Mouse (Mus musculus) neural tube, embryonic 11.5 days (tissue): ENCODE results near the gene Ccdc24. TPM values are rescaled to one million over a fixed set of nuclear protein-coding genes. Genes with fewer than 3 reads are reported as not detected.

Source experiments
- ATAC-seq: fragments of 200-750 bp; cut with Nextera tagmentation; 2 replicates; pipeline ENCODE4 v1.8.0; 2017; ENCODE audit warnings: moderate number of reproducible peaks, mild to moderate bottlenecking, moderate TSS enrichment, moderate library complexity; ENCODE audit not compliant: insufficient read depth, low FRiP score, low TSS enrichment
- DNase-seq: peaks from one replicate; pipeline ENCODE4 v3.0.0-alpha.2; 2015; ENCODE audit warnings: low spot score
- H3K27ac ChIP-seq: fragments of 300-500 bp; sonication (generic); 2 replicates; pipeline ENCODE4 v1.5.1; 2014; ENCODE audit warnings: low read depth, mild to moderate bottlenecking, low read length
- H3K27me3 ChIP-seq: fragments of 300-500 bp; sonication (generic); 2 replicates; pipeline ENCODE4 v1.6.1; 2014; ENCODE audit warnings: mild to moderate bottlenecking, low read length, mixed read lengths; ENCODE audit not compliant: control insufficient read depth, insufficient read depth
- H3K36me3 ChIP-seq: fragments of 300-500 bp; sonication (generic); 2 replicates; pipeline ENCODE4 v1.6.1; 2014; ENCODE audit warnings: mild to moderate bottlenecking, low read length, moderate library complexity, mixed read lengths; ENCODE audit not compliant: control insufficient read depth, insufficient read depth
- H3K4me1 ChIP-seq: fragments of 300-500 bp; sonication (generic); 2 replicates; pipeline ENCODE4 v1.6.1; 2014; ENCODE audit warnings: low read length, mixed read lengths; ENCODE audit not compliant: control insufficient read depth, insufficient read depth
- H3K4me2 ChIP-seq: fragments of 300-500 bp; sonication (generic); 2 replicates; pipeline ENCODE4 v1.6.1; 2014; ENCODE audit warnings: low read depth, mild to moderate bottlenecking, moderate library complexity
- H3K4me3 ChIP-seq: fragments of 300-500 bp; sonication (generic); 2 replicates; pipeline ENCODE4 v1.5.1; 2014; ENCODE audit warnings: low read depth, low read length
- H3K9ac ChIP-seq: fragments of 300-500 bp; sonication (generic); 2 replicates; pipeline ENCODE4 v1.6.1; 2014; ENCODE audit warnings: mild to moderate bottlenecking, low read length
- H3K9me3 ChIP-seq: fragments of 300-500 bp; sonication (generic); 2 replicates; pipeline ENCODE4 v1.6.1; 2016; ENCODE audit warnings: low read length; ENCODE audit not compliant: control insufficient read depth
- WGBS: fragments of 180-500 bp; shearing (Covaris S2); extraction: QIAGEN DNeasy Blood & Tissue Kit; methylation state at CpG from one replicate; pipeline ENCODE4 v1.1.7; 2014; 5-methylcytosine and 5-hydroxymethylcytosine counted together
- polyA plus RNA-seq: library from polyadenylated mRNA; unstranded; fragments of >200 nt; fragmentation: Nextera tagmentation; extraction: Ambion mirVana; gene quantifications from 2 replicates; pipeline ENCODE4 v1.2.1, GENCODE M21; 2014

The Ccdc24 gene
- polyA plus RNA-seq, 1 experiment from 2014 or later: 1.8 TPM

DNA sequence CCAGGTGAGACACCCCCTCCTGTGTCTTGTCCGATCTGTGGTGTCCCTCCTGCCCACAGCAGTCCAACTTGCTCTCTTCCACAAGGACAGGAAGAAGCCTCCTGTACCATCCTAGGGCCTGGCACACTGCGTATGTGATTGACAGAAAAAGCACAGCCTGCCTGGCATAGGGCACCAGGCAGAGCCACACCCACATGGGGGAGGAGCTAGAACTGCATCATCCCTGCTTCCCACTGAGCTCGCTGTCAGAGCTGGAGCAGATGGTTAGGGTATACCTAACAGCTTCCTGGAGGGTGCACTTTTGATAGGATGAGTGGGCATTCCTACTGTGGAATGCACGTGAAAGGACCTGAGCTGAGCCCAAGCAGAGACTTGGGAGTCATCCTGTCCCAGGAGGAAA, 9.5 kb downstream of the Ccdc24 start:
- Histone ChIP-seq H3K36me3 (no peaks in the 10 kb centered on the region), H3K4me2 (no peak overlapping the region), H3K9me3 (no peaks in the 10 kb centered on the region), H3K4me1 (no peaks in the 10 kb centered on the region; the same call in 1 of the 2 replicates), H3K4me3 (no peak overlapping the region), H3K27ac (no peak overlapping the region), H3K9ac (no peak overlapping the region), H3K27me3 (no peaks in the 10 kb centered on the region)
- WGBS: 32% methylated on average over 4 of the region's 4 CpGs
- ATAC-seq: no peak
- DNase-seq: no peak

GRCm38 (mm10) chr4:117860570-117860969, 11.8 kb downstream of the Ccdc24 start:
- DNase-seq (no peak), ATAC-seq (no peak)
- H3K4me3 ChIP-seq: no peak overlapping the region
- no peaks in the 10 kb centered on the region for H3K4me1 ChIP-seq
- no peaks in the 10 kb centered on the region for H3K9me3 ChIP-seq
- no peaks in the 10 kb centered on the region for H3K27me3 ChIP-seq
- H3K9ac ChIP-seq: no peak overlapping the region
- H3K27ac ChIP-seq: no peak overlapping the region
- no peak overlapping the region for H3K4me2 ChIP-seq
- 87% methylated on average over 9 of the region's 9 CpGs for WGBS
- no peaks in the 10 kb centered on the region for H3K36me3 ChIP-seq

- Histone ChIP-seq H3K36me3 (no peaks in the 10 kb centered on the region), H3K9ac (no peak overlapping the region), H3K27me3 (no peaks in the 10 kb centered on the region), H3K9me3 (no peaks in the 10 kb centered on the region), H3K27ac (no peak overlapping the region), H3K4me3 (no peak overlapping the region), H3K4me2 (no peak overlapping the region), H3K4me1 (no peaks in the 10 kb centered on the region)
- DNase-seq: no peak
- no peak for ATAC-seq
- WGBS: 82% methylated on average over 3 of the region's 3 CpGs
Measured at GRCm38 (mm10) chr4:117858794-117859193, 13.6 kb downstream of the Ccdc24 start.

DNA sequence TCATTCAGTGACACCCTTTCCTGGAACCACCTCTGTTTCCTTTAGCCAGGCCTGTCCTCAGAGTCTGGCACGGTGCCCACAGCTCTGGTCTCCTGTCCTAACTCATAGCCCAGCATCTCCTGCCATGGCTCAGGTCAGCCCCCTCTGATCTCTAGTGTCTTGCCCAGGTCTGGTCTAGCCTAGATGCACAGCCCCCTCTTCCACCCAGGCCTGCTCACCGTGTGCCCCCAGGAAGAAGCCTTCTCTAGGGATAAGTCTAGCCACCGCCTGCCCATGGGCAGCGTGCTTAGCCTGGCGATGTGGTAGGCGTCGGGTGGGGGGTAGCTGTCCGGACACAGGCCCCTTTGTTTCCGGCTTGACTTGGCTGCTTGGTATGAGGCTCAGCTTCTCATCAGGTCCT, 17.2 kb downstream of the Ccdc24 start:
- Histone ChIP-seq H3K36me3 (no peaks in the 10 kb centered on the region), H3K27me3 (no peaks in the 10 kb centered on the region), H3K4me3 (no peak overlapping the region), H3K27ac (no peak overlapping the region), H3K4me1 (no peaks in the 10 kb centered on the region), H3K9me3 (no peaks in the 10 kb centered on the region), H3K4me2 (no peak overlapping the region), H3K9ac (no peak overlapping the region)
- ATAC-seq (no peak), DNase-seq (no peak)
- 84% methylated on average over 9 of the region's 9 CpGs for WGBS

DNA sequence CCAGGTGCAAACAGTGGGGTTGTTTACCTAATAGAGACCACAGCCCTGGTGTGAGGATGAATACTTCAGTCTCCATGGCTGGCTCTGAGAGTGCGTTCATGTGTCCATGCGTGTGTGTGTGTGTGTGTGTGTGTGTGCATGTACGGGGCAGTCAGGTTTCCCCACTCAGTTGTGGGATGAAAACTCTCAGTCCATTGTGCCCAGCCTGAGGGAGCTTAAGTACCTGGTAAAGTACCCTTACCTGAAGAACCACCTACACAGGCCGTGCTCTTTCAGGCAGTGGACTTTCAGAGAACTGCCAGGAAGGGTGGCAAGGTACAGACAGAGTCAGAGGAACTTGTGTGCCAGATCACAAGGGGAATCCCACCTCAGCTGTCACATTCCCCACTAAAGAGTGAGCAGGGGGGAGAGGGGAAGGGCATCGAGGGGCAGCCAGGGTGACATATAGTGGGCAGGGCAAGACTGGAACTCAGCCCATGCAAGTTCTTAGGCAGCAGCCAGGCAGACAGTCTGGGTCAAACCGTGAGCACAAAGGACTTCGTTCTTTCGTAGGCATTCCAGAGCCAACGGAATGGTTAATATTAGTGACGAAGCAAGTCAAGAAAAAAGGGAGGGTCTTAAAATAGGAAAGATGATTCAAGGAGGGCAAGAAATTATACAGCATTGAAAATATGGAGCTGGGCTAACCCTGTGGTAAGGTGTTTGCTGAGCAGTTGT, 20.0 kb downstream of the Ccdc24 start:
- ATAC-seq (no peak), DNase-seq (no peak)
- no peak overlapping the region for H3K9ac ChIP-seq
- H3K4me2 ChIP-seq: no peak overlapping the region
- 90% methylated on average over 10 of the region's 10 CpGs for WGBS
- H3K27me3 ChIP-seq: no peaks in the 10 kb centered on the region
- no peaks in the 10 kb centered on the region for H3K9me3 ChIP-seq
- H3K4me3 ChIP-seq: no peak overlapping the region
- no peak overlapping the region for H3K27ac ChIP-seq
- H3K4me1 ChIP-seq: no peaks in the 10 kb centered on the region
- H3K36me3 ChIP-seq: no peaks in the 10 kb centered on the region

DNA sequence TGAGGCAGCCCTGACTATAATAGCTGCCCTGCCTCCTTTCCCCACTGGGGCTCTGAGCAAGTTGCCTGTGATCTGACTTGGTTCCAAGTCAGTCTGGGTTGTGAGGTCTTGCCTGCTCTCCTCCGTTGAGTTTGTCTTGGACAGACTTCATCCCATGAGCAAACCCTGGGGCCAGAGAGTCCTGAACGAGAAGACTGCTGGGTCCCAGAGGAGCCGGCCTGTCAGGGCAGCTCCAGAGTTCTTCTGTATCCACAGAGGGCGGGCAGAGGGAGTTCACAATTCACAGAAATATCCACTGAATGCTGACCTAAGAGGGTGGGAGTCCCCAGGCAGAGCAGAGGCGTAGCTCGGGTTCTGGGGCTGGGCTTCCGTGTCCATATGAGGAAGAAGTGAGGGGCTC, 21.5 kb downstream of the Ccdc24 start:
- H3K9me3 ChIP-seq: no peaks in the 10 kb centered on the region
- H3K4me1 ChIP-seq: no peaks in the 10 kb centered on the region
- no peak overlapping the region for H3K9ac ChIP-seq
- H3K4me3 ChIP-seq: no peak overlapping the region
- H3K27me3 ChIP-seq: no peaks in the 10 kb centered on the region
- WGBS: 76% methylated on average over 7 of the region's 7 CpGs
- ATAC-seq (no peak), DNase-seq (no peak)
- H3K36me3 ChIP-seq: no peaks in the 10 kb centered on the region
- H3K4me2 ChIP-seq: no peak overlapping the region
- no peak overlapping the region for H3K27ac ChIP-seq

DNA sequence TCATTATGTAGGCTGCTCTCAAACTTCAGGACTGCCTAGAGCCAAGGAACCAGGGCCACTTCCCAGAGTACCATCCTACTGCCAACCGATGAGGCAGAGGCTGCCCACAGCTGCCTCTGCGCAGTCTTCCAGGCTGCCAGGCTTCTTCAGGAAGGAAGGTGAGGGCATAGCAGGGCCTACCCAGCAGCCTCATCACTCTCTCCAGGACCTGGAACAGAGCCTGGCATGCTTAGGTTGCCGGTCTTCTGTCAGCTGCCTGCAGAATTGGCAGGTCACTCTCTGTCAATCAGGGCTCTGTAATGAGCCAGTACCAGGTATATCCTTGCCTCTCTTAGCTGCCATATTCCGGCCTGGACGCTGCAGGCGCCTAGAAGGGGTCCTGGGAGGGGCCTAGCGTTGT, 22.2 kb downstream of the Ccdc24 start:
- H3K27ac ChIP-seq: no peak overlapping the region
- no peak overlapping the region for H3K4me3 ChIP-seq
- 87% methylated on average over 7 of the region's 7 CpGs for WGBS
- DNase-seq: no peak
- no peak overlapping the region for H3K4me2 ChIP-seq
- no peaks in the 10 kb centered on the region for H3K4me1 ChIP-seq
- H3K9me3 ChIP-seq: no peaks in the 10 kb centered on the region
- no peaks in the 10 kb centered on the region for H3K27me3 ChIP-seq
- no peak overlapping the region for H3K9ac ChIP-seq
- H3K36me3 ChIP-seq: no peaks in the 10 kb centered on the region
- ATAC-seq: no peak

DNA sequence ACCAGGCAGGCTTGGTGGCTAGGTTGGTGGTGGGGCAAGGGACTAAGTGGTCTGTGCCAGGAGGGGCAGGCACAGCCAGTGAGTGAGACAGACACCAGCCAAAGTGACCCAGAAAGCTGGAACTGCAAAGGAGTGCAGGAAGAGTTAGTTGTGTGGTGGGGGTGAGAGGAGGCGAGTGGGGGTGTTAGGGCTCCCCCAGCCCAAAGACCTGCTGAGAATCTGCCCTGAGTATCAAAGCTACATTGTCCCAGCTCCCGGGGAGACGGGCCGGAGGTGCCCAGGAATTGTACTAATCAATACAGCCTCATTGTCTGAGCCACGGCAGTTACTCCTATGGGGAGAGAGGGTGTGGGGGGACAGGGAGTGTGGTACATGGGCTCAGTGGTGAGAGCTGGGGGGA, 22.9 kb downstream of the Ccdc24 start:
- DNase-seq: no peak
- H3K9me3 ChIP-seq: no peaks in the 10 kb centered on the region
- H3K36me3 ChIP-seq: no peaks in the 10 kb centered on the region
- peak overlapping the region; percentile 7; the same call in 1 of the 2 replicates for H3K9ac ChIP-seq
- H3K4me1 ChIP-seq: no peaks in the 10 kb centered on the region
- no peak overlapping the region for H3K27ac ChIP-seq
- no peak overlapping the region for H3K4me2 ChIP-seq
- 0 out of 2 replicates have a peak, but pooled peaks have one; percentile 45 for ATAC-seq
- 31% methylated on average over 5 of the region's 5 CpGs for WGBS
- no peak overlapping the region for H3K4me3 ChIP-seq
- H3K27me3 ChIP-seq: no peaks in the 10 kb centered on the region

DNA sequence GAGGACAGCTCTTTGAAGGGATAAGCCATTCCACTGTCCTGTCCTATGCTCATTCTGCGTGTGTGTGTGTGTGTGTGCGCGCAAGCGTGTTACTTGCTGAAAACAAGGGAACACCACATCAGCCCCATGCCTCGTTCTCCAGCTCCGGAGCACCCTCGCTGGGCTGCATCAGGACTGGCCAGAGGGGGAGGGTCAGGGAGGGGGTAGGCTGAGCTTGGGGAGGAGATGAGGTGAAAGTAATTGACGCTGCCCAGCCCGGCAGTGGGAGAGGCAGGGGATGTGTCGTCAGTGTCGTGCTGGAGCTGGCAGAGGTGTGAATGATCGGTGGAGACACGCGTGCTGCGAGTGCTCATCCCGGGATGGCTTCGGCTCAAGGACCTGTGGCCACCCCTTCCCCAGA, 23.3 kb downstream of the Ccdc24 start:
- Histone ChIP-seq H3K27me3 (no peaks in the 10 kb centered on the region), H3K9me3 (no peaks in the 10 kb centered on the region), H3K9ac (no peak overlapping the region; the same call in 1 of the 2 replicates), H3K27ac (no peak overlapping the region), H3K36me3 (no peaks in the 10 kb centered on the region), H3K4me2 (no peak overlapping the region), H3K4me3 (no peak overlapping the region), H3K4me1 (no peaks in the 10 kb centered on the region)
- ATAC-seq (0 out of 2 replicates have a peak, but pooled peaks have one; percentile 35), DNase-seq (no peak)
- 54% methylated on average over 17 of the region's 17 CpGs for WGBS
